Mouse (Mus musculus) adipocyte (in vitro differentiated cells): Measurements from ENCODE around the gene 9430097D07Rik.

Source experiments
- DNase-seq: peaks from one replicate; pipeline ENCODE4 v3.0.0-alpha.2; 2016; ENCODE audit warnings: low spot score

Gene 9430097D07Rik

GRCm38 (mm10) chr2:32559570-32559969 lies 15.9 kb downstream of the 9430097D07Rik start:
- DNase-seq = no peak

- DNase-seq = no peak
Observed at GRCm38 (mm10) chr2:32556019-32556418, 19.5 kb downstream of the 9430097D07Rik start.

GRCm38 (mm10) chr2:32555484-32555883 lies 20.0 kb downstream of the 9430097D07Rik start:
- DNase-seq = peak; percentile 34

GRCm38 (mm10) chr2:32553592-32554148 lies 21.8 kb downstream of the 9430097D07Rik start:
- no peak for DNase-seq

- no peak for DNase-seq
Observed at GRCm38 (mm10) chr2:32551236-32551635, 24.2 kb downstream of the 9430097D07Rik start.

GRCm38 (mm10) chr2:32549764-32550163 lies 25.7 kb downstream of the 9430097D07Rik start:
- peak; percentile 94 for DNase-seq

- DNase-seq = no peak
Observed at GRCm38 (mm10) chr2:32549171-32549570, 26.3 kb downstream of the 9430097D07Rik start.

GRCm38 (mm10) chr2:32547964-32548739 lies 27.3 kb downstream of the 9430097D07Rik start:
- DNase-seq = peak; percentile 56

GRCm38 (mm10) chr2:32547380-32547779 lies 28.1 kb downstream of the 9430097D07Rik start:
- no peak for DNase-seq

- peak; percentile 58 for DNase-seq
Observed at GRCm38 (mm10) chr2:32546951-32547350, 28.5 kb downstream of the 9430097D07Rik start.

GRCm38 (mm10) chr2:32543031-32543449 lies 32.4 kb downstream of the 9430097D07Rik start:
- peak; percentile 65 for DNase-seq

GRCm38 (mm10) chr2:32541986-32542573 lies 33.4 kb downstream of the 9430097D07Rik start:
- DNase-seq = no peak

- DNase-seq = no peak
Observed at GRCm38 (mm10) chr2:32541333-32541908, 34.1 kb downstream of the 9430097D07Rik start.

GRCm38 (mm10) chr2:32539452-32539981 lies 36.0 kb downstream of the 9430097D07Rik start:
- DNase-seq = peak; percentile 35

- no peak for DNase-seq
Observed at GRCm38 (mm10) chr2:32538461-32538860, 37.0 kb downstream of the 9430097D07Rik start.

- DNase-seq = no peak
Observed at GRCm38 (mm10) chr2:32537941-32538340, 37.5 kb downstream of the 9430097D07Rik start.

- no peak for DNase-seq
Observed at GRCm38 (mm10) chr2:32537360-32537905, 38.1 kb downstream of the 9430097D07Rik start.

GRCm38 (mm10) chr2:32536634-32537359 lies 38.7 kb downstream of the 9430097D07Rik start:
- DNase-seq = peak; percentile 90

- DNase-seq = no peak
Observed at GRCm38 (mm10) chr2:32536086-32536633, 39.3 kb downstream of the 9430097D07Rik start.

GRCm38 (mm10) chr2:32535501-32535991 lies 39.9 kb downstream of the 9430097D07Rik start:
- DNase-seq = peak; percentile 59
